Mouse (Mus musculus) 3T3-L1 (cell line): ENCODE results near the gene Zfp182.
A peak's percentile ranks its signal among the peaks of the same experiment; 100 is the strongest.

Experiments
- DNase-seq: peaks from one replicate; pipeline ENCODE4 v3.0.0-alpha.2; 2015; ENCODE audit warnings: low read depth, low spot score

Zfp182 gene

GRCm38 (mm10) chrX:21061866-21062543, at the start of gene Zfp182:
Gene Zfp182, minus strand, starts transcription at chrX:21062316.
- peak; percentile 93 for DNase-seq

DNA sequence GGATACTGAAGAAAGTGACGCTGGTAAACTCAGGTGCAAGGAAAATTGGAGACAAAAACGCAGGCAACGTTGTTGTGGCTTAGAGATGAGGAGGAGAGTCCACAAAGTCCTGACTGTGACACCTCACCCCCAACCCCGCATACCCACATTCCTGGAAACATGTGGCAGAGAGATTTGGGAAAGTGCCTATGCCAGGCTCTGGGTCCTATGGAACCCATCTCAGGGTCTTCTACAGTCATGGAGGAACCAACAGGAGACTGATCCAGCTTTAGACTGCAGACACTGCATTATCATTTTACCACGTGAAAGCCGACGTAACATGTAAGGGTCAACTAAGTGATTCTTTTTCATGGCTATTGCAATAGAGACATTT, 27.7 kb upstream of the Zfp182 start:
- DNase-seq = no peak

DNA sequence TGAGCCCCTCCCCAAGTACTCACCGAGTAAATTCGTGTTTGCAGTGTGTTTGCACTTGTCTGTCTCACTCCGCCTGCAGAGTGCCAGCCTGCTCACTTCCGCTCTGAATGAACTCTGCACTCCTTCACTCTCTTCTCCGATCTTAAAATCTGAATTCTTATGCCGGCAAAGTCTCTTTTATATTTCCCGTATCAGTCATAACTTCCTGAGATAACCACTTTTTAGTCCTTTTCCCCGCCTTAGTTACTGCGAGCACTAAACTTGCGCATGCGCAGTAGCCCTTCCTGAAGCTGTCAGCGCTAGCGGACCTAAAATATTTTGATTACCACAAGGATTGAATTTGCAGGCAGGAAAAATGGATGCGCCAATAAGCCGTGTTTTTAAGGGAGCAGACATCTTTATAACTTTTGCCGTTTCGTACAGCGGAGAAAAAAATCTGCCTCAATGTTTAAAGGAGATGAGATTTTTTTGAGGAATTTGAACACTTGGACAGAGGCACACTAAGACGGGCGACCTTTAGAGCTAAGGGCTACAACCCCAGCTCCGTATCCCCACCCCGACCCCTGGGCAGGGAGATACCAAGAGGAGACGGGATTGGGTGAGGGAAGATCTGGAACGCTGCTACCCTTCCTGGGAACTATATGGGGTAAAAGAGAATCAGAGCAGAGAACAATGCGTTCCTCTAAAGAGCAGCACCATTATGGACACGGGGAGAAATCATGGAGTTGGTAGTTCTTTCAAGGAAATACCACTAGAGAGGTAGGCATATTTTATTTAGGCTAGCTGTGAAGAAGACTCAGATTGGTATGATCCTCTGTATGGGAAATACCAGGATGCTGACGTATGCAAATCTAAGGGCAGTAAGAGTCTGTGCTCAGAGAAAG, 27.1 kb upstream of the Zfp182 start, which contains the start of gene Zfp300:
TSS of gene Zfp300 (minus strand) at position 545 of the 884 bp plus-strand sequence.
- peak; percentile 89 for DNase-seq

GRCm38 (mm10) chrX:21088645-21088982, 26.5 kb upstream of the Zfp182 start:
- peak; percentile 14 for DNase-seq

- no peak for DNase-seq
Measured at GRCm38 (mm10) chrX:21068106-21068505, 6.0 kb upstream of the Zfp182 start, which contains the start of gene Spaca5. Gene Spaca5, plus strand, starts transcription at chrX:21068406.

DNA sequence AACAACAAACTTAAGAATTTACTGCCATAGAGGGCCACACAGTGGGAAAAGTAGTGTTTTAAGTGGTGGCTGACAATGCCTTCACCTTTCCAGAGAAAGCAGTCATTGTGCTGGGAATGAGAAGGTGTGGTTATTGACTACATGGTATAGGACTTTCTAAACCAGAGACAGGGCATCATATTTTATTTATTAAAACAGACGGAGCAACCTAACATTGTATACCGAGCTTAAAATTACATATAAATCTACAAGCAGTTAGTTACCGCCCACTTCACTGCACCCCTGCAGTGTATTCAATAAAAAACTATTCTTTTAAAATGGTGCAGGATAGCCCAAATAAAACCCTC, 401 bp upstream of the Zfp182 start:
- no peak for DNase-seq

- DNase-seq = no peak
Measured at GRCm38 (mm10) chrX:21061460-21061859, 656 bp downstream of the Zfp182 start.

DNA sequence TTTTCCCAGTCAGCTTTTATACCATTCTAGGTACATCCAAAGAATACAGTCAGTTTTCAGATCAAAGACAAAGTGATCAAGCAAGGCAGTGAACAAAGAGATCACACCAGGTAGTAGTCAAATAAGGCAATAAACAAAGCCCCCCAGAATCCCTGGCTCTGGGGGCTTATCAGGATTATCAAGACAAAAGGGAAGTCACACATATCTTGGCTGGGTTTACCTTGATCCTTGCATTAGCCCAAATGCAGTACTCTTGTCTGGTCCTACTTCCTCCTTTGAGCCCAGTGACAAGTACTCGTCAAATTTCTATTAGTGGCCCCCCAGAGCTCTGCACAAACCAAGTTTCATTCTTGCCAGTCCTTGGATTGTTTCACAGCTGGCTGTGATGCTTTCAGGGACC, 81.2 kb downstream of the Zfp182 start:
- DNase-seq = no peak
